ENCODE assay signal across 19 mouse cellular contexts in genomic region chr14:111418531-111418930, GRCm38 (mm10).
DNase-seq lines count a peak whose midpoint lies in the region; ATAC-seq and TF ChIP-seq lines count a peak whose summit lies in the region.
"Had no signal": no experiment of that assay in that cellular context is flagged by ENCODE, and none has a peak within 500 bp of the region (broad histone marks: within the 10 kb centered on the region; RNA-seq: fewer than 3 reads in every experiment).

No protein-coding gene starts in this region.

- no peak overlapping the region for H3K27ac ChIP-seq in forebrain, postnatal 0 days (ENCODE audit: low read depth, low read length)
- H3K27ac ChIP-seq in forebrain, embryonic 16.5 days (ENCODE audit: low read length) = no peak overlapping the region
- no peak overlapping the region for H3K27ac ChIP-seq in midbrain, embryonic 12.5 days (replicated peaks)
- H3K27ac ChIP-seq in midbrain, embryonic 10.5 days (replicated peaks) = no peak overlapping the region
- H3K27ac ChIP-seq in midbrain, postnatal 0 days (ENCODE audit: low read depth, low read length) = no peak overlapping the region
- H3K27ac ChIP-seq: embryonic facial prominence, embryonic 10.5 days; forebrain, embryonic 15.5 days; heart, adult 2 months; heart, embryonic 15.5 days; hindbrain, embryonic 13.5 days had no signal

- DNase-seq in forebrain, postnatal 0 days = peak; percentile 4
- DNase-seq in midbrain, embryonic 10.5 days (ENCODE audit: low spot score) = no peak
- peak; percentile 19 for DNase-seq in brain, embryonic 14.5 days (ENCODE audit: low read depth)
- peak; percentile 9 for DNase-seq in midbrain, postnatal 0 days (ENCODE audit: low spot score)
- DNase-seq in heart, postnatal 14 days = no peak
- DNase-seq: adrenal gland, postnatal 14 days; cerebellum, adult 2 months; cerebellum, postnatal 10 days; gastrocnemius, postnatal 14 days; heart, adult 2 months had no signal

- no peaks in the 10 kb centered on the region for H3K36me3 ChIP-seq in forebrain, postnatal 0 days (ENCODE audit: insufficient read depth)
- no peaks in the 10 kb centered on the region for H3K36me3 ChIP-seq in forebrain, embryonic 16.5 days (ENCODE audit: control insufficient read depth, insufficient read depth)
- no peaks in the 10 kb centered on the region for H3K36me3 ChIP-seq in midbrain, embryonic 12.5 days
- no peaks in the 10 kb centered on the region for H3K36me3 ChIP-seq in midbrain, embryonic 10.5 days
- H3K36me3 ChIP-seq in midbrain, postnatal 0 days (ENCODE audit: insufficient read depth, low read length) = no peaks in the 10 kb centered on the region
- H3K36me3 ChIP-seq: embryonic facial prominence, embryonic 10.5 days; forebrain, embryonic 15.5 days; heart, embryonic 15.5 days; hindbrain, embryonic 13.5 days had no signal

- no peaks in the 10 kb centered on the region for H3K27me3 ChIP-seq in forebrain, postnatal 0 days (ENCODE audit: insufficient read depth, low read length)
- H3K27me3 ChIP-seq in forebrain, embryonic 16.5 days (replicated peaks; ENCODE audit: control insufficient read depth, insufficient read depth, low read length) = no peaks in the 10 kb centered on the region
- no peaks in the 10 kb centered on the region for H3K27me3 ChIP-seq in midbrain, embryonic 12.5 days
- H3K27me3 ChIP-seq in midbrain, embryonic 10.5 days (ENCODE audit: low read depth, poor library complexity, severe bottlenecking) = no peaks in the 10 kb centered on the region
- H3K27me3 ChIP-seq in midbrain, postnatal 0 days (ENCODE audit: insufficient read depth, low read length) = no peaks in the 10 kb centered on the region
- H3K27me3 ChIP-seq: forebrain, embryonic 15.5 days; heart, embryonic 15.5 days; hindbrain, embryonic 13.5 days had no signal

- no peak overlapping the region for H3K9ac ChIP-seq in forebrain, postnatal 0 days
- no peak overlapping the region for H3K9ac ChIP-seq in forebrain, embryonic 16.5 days (replicated peaks; ENCODE audit: low read depth, low read length)
- H3K9ac ChIP-seq in midbrain, embryonic 12.5 days (replicated peaks) = no peak overlapping the region
- H3K9ac ChIP-seq in midbrain, postnatal 0 days (replicated peaks; ENCODE audit: low read length, poor library complexity, severe bottlenecking) = no peak overlapping the region
- H3K9ac ChIP-seq: forebrain, embryonic 15.5 days; heart, embryonic 15.5 days; hindbrain, embryonic 13.5 days had no signal

- intact Hi-C loops in heart, postnatal 14 days (cut with DNase I) = no loop called here

- no peak overlapping the region for H3K4me2 ChIP-seq in forebrain, postnatal 0 days (ENCODE audit: low read depth)
- no peak overlapping the region for H3K4me2 ChIP-seq in forebrain, embryonic 16.5 days (ENCODE audit: low read length)
- H3K4me2 ChIP-seq in midbrain, embryonic 12.5 days (replicated peaks) = no peak overlapping the region
- no peak overlapping the region for H3K4me2 ChIP-seq in midbrain, postnatal 0 days (ENCODE audit: low read depth, low read length, poor library complexity, severe bottlenecking)
- H3K4me2 ChIP-seq: forebrain, embryonic 15.5 days; heart, embryonic 11.5 days; heart, embryonic 15.5 days; hindbrain, embryonic 13.5 days had no signal

- ATAC-seq in forebrain, postnatal 0 days = 0 out of 2 replicates have a peak, but pooled peaks have one; percentile 54
- ATAC-seq in forebrain, embryonic 16.5 days = no peak
- ATAC-seq in midbrain, embryonic 12.5 days (ENCODE audit: low FRiP score, low read depth) = peak; percentile 50; the same call in 1 of the 2 replicates
- ATAC-seq in midbrain, postnatal 0 days (ENCODE audit: low FRiP score) = 0 out of 2 replicates have a peak, but pooled peaks have one; percentile 54
- ATAC-seq: activated CD4-positive, CD25-positive, alpha-beta regulatory T cell, adult 4 months; forebrain, embryonic 15.5 days; inflammation-experienced regulatory T-cells, adult 6 months had no signal

- no peak overlapping the region for H3K4me3 ChIP-seq in forebrain, postnatal 0 days (ENCODE audit: low read depth, low read length)
- H3K4me3 ChIP-seq in forebrain, embryonic 16.5 days (replicated peaks; ENCODE audit: low read length) = no peak overlapping the region
- H3K4me3 ChIP-seq in midbrain, embryonic 12.5 days = no peak overlapping the region
- H3K4me3 ChIP-seq in midbrain, embryonic 10.5 days = no peak overlapping the region
- H3K4me3 ChIP-seq in midbrain, postnatal 0 days (ENCODE audit: low read depth, low read length) = no peak overlapping the region
- H3K4me3 ChIP-seq: embryonic facial prominence, embryonic 10.5 days; forebrain, embryonic 15.5 days; heart, adult 2 months; heart, embryonic 15.5 days; hindbrain, embryonic 13.5 days had no signal

- 39% methylated on average over 3 of the region's 3 CpGs for WGBS in forebrain, postnatal 0 days
- 50% methylated on average over 3 of the region's 3 CpGs for WGBS in forebrain, embryonic 16.5 days
- 76% methylated on average over 3 of the region's 3 CpGs for WGBS in midbrain, embryonic 12.5 days
- 89% methylated on average over 3 of the region's 3 CpGs for WGBS in midbrain, embryonic 10.5 days
- 52% methylated on average over 3 of the region's 3 CpGs for WGBS in midbrain, postnatal 0 days

- no peaks in the 10 kb centered on the region for H3K9me3 ChIP-seq in forebrain, postnatal 0 days (ENCODE audit: low read length)
- H3K9me3 ChIP-seq in forebrain, embryonic 16.5 days (ENCODE audit: control insufficient read depth, low read length) = no peaks in the 10 kb centered on the region
- H3K9me3 ChIP-seq in midbrain, embryonic 12.5 days = no peaks in the 10 kb centered on the region
- H3K9me3 ChIP-seq in midbrain, embryonic 10.5 days (replicated peaks) = no peaks in the 10 kb centered on the region
- no peaks in the 10 kb centered on the region for H3K9me3 ChIP-seq in midbrain, postnatal 0 days (ENCODE audit: low read length)
- H3K9me3 ChIP-seq: embryonic facial prominence, embryonic 10.5 days; forebrain, embryonic 15.5 days; heart, embryonic 15.5 days; hindbrain, embryonic 13.5 days had no signal

- TF ChIP-seq POLR2A in brain, embryonic 14.5 days (IDR thresholded peaks at IDR 0.05; ENCODE audit: borderline replicate concordance, extremely low read depth, insufficient read depth, insufficient read length, poor library complexity, severe bottlenecking) = no peak

- no peaks in the 10 kb centered on the region for H3K4me1 ChIP-seq in forebrain, postnatal 0 days (ENCODE audit: insufficient read depth)
- H3K4me1 ChIP-seq in forebrain, embryonic 16.5 days (replicated peaks; ENCODE audit: control insufficient read depth, insufficient read depth, low read length) = no peaks in the 10 kb centered on the region
- peaks cover 7% of the 10 kb centered on the region; the same call in 1 of the 2 replicates for H3K4me1 ChIP-seq in midbrain, embryonic 12.5 days
- peaks cover 7% of the 10 kb centered on the region for H3K4me1 ChIP-seq in midbrain, embryonic 10.5 days
- H3K4me1 ChIP-seq in midbrain, postnatal 0 days (ENCODE audit: insufficient read depth, low read length) = no peaks in the 10 kb centered on the region
- H3K4me1 ChIP-seq: embryonic facial prominence, embryonic 10.5 days; forebrain, embryonic 15.5 days; heart, embryonic 15.5 days; hindbrain, embryonic 13.5 days had no signal

- no peak for TF ChIP-seq CTCF in forebrain, postnatal 0 days (IDR thresholded peaks at IDR 0.05; ENCODE audit: low read depth)
- no peak for TF ChIP-seq CTCF in brain, embryonic 14.5 days (IDR thresholded peaks at IDR 0.05; ENCODE audit: borderline replicate concordance, extremely low read depth, insufficient read depth, insufficient read length)
- TF ChIP-seq CTCF in midbrain, postnatal 0 days (IDR thresholded peaks at IDR 0.05) = no peak

Comparison
In these comparisons a context has a peak if more than half of its experiments do, and no peak if none do; other contexts are left out.
1. DNase-seq: peak in forebrain, postnatal 0 days (single experiment), brain, embryonic 14.5 days (single experiment) and midbrain, postnatal 0 days (single experiment); none in midbrain, embryonic 10.5 days (single experiment) and heart, postnatal 14 days (0 of 2).